Mouse (Mus musculus): ENCODE data around the gene Klf7. TPM values are rescaled to one million over a fixed set of nuclear protein-coding genes. Genes with fewer than 3 reads are reported as not detected.

Gene Klf7
- polyA plus RNA-seq, 1 experiment from 2014 or later = 25.6 TPM

- H3K27ac ChIP-seq (ENCODE audit: low read length) = no peak overlapping the region
- no peaks in the 10 kb centered on the region for H3K36me3 ChIP-seq (ENCODE audit: control insufficient read depth, insufficient read depth, low read length)
- H3K27me3 ChIP-seq (ENCODE audit: control insufficient read depth, insufficient read depth, low read depth, low read length) = no peaks in the 10 kb centered on the region
- no peak overlapping the region for H3K4me3 ChIP-seq (ENCODE audit: low read length)
- WGBS = 91% methylated on average over 9 of the region's 9 CpGs
- no peak overlapping the region for H3K4me2 ChIP-seq (ENCODE audit: low read depth, low read length)
- no peaks in the 10 kb centered on the region for H3K9me3 ChIP-seq (ENCODE audit: control insufficient read depth, low read length)
- ATAC-seq (ENCODE audit: low read depth) = no peak
- H3K9ac ChIP-seq (ENCODE audit: low read length) = no peak overlapping the region
- peaks cover 22% of the 10 kb centered on the region for H3K4me1 ChIP-seq (replicated peaks; ENCODE audit: control insufficient read depth, insufficient read depth, low read length)
Observed at GRCm38 (mm10) chr1:64091591-64091990, 30.5 kb downstream of the Klf7 start.

DNA sequence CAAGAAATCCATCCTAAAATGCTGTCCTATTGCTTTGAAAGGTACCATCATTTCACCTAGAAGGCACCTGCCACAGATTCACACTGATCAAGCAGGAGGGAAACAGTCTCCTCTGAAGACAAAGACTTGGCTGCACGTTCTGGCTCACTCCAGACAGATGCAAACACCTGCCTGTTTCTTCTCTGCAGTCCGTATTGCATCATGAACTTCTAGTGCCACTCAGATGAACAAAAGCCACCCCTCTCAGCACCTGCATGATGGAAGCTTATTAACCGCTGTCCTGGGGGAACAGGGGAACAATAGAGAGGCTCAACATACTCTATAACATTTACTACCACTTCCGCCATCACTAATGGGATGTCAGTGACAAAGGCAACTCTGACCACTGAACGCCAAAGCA, 31.5 kb downstream of the Klf7 start:
- WGBS = 77% methylated on average over 5 of the region's 5 CpGs
- Histone ChIP-seq H3K9ac (ENCODE audit: low read length) (no peak overlapping the region), H3K9me3 (ENCODE audit: control insufficient read depth, low read length) (no peaks in the 10 kb centered on the region), H3K27ac (ENCODE audit: low read length) (no peak overlapping the region), H3K36me3 (ENCODE audit: control insufficient read depth, insufficient read depth, low read length) (no peaks in the 10 kb centered on the region), H3K4me3 (ENCODE audit: low read length) (no peak overlapping the region), H3K27me3 (ENCODE audit: control insufficient read depth, insufficient read depth, low read depth, low read length) (no peaks in the 10 kb centered on the region), H3K4me1 (replicated peaks; ENCODE audit: control insufficient read depth, insufficient read depth, low read length) (peaks cover 22% of the 10 kb centered on the region), H3K4me2 (ENCODE audit: low read depth, low read length) (no peak overlapping the region)
- no peak for ATAC-seq (ENCODE audit: low read depth)

DNA sequence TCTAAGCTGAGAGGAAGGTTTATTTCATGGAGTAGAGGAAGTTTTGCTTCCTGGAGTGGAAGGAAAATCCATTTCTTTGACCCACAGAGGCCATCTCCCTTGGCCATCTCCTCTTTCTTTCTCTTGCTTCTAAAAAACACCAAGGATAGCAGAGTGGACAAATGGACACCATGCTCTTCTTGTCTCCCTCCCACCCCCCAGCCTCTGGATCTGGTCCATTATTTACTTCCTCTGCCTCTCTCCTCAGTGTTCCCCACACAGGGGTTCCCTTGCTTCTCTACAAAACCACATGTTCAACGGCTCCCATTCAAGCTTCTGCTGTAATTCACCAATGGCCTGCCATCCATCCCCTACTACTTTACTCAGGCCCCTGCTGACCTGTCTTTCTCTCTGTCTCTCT, 32.4 kb downstream of the Klf7 start:
- WGBS = 64% methylated on average over 1 of the region's 1 CpGs
- Histone ChIP-seq H3K27ac (ENCODE audit: low read length) (no peak overlapping the region), H3K4me1 (replicated peaks; ENCODE audit: control insufficient read depth, insufficient read depth, low read length) (peaks cover 24% of the 10 kb centered on the region)

DNA sequence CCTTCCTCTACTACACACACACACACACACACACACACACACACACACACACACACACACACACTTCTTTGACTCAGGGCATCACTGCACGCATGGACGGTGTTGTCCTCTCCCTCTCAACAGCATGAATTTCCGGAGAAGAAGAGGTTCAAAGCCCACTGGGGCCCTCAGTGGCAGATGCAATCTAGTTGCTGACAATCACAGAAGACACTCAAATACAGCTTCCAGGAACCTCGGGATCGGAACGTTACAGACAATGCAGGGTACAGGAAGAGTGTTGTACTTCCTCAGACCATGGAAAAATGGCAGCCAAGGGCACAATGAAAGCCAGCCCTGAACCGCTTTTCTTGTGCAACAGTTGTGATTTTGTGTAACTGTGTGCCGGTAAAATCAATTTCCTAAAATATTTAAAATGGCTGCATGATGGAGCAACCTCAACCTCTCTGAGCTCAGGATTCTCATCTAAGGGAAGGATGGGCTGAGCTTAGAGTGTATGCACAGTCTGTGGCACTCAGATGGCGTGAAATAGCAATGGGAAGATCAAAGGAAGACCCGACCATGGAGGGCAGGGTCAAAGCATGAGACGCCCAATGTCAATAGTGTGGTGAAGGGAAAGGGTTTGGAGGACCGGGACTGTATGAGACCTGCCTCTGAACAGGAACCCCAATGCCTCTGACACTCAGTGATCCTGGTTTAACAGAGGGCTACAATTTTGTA, 33.3 kb downstream of the Klf7 start:
- Histone ChIP-seq H3K36me3 (ENCODE audit: control insufficient read depth, insufficient read depth, low read length) (no peaks in the 10 kb centered on the region), H3K9me3 (ENCODE audit: control insufficient read depth, low read length) (no peaks in the 10 kb centered on the region), H3K4me2 (ENCODE audit: low read depth, low read length) (peak overlapping the region; percentile 44), H3K4me3 (ENCODE audit: low read length) (no peak overlapping the region; the same call in 1 of the 2 replicates), H3K4me1 (replicated peaks; ENCODE audit: control insufficient read depth, insufficient read depth, low read length) (peaks cover 24% of the 10 kb centered on the region), H3K9ac (ENCODE audit: low read length) (peak overlapping the region; percentile 1; the same call in 1 of the 2 replicates), H3K27me3 (ENCODE audit: control insufficient read depth, insufficient read depth, low read depth, low read length) (no peaks in the 10 kb centered on the region), H3K27ac (ENCODE audit: low read length) (peak overlapping the region; percentile 45)
- ATAC-seq (ENCODE audit: low read depth) = no peak; the same call in 1 of the 2 replicates
- 36% methylated on average over 12 of the region's 12 CpGs for WGBS

More for the DNA sequence above, 32.4 kb downstream of the Klf7 start:
- H3K9me3 ChIP-seq (ENCODE audit: control insufficient read depth, low read length) = no peaks in the 10 kb centered on the region
- H3K4me3 ChIP-seq (ENCODE audit: low read length) = no peak overlapping the region
- H3K36me3 ChIP-seq (ENCODE audit: control insufficient read depth, insufficient read depth, low read length) = no peaks in the 10 kb centered on the region
- H3K4me2 ChIP-seq (ENCODE audit: low read depth, low read length) = no peak overlapping the region
- H3K27me3 ChIP-seq (ENCODE audit: control insufficient read depth, insufficient read depth, low read depth, low read length) = no peaks in the 10 kb centered on the region
- no peak overlapping the region for H3K9ac ChIP-seq (ENCODE audit: low read length)
- ATAC-seq (ENCODE audit: low read depth) = no peak

GRCm38 (mm10) chr1:64087657-64088603, 34.2 kb downstream of the Klf7 start:
- peak overlapping the region; percentile 23 for H3K4me3 ChIP-seq (ENCODE audit: low read length)
- H3K27ac ChIP-seq (ENCODE audit: low read length) = peak overlapping the region; percentile 45
- peak overlapping the region; percentile 44 for H3K4me2 ChIP-seq (ENCODE audit: low read depth, low read length)
- no peaks in the 10 kb centered on the region for H3K36me3 ChIP-seq (ENCODE audit: control insufficient read depth, insufficient read depth, low read length)
- peaks cover 24% of the 10 kb centered on the region for H3K4me1 ChIP-seq (replicated peaks; ENCODE audit: control insufficient read depth, insufficient read depth, low read length)
- no peaks in the 10 kb centered on the region for H3K27me3 ChIP-seq (ENCODE audit: control insufficient read depth, insufficient read depth, low read depth, low read length)
- no peaks in the 10 kb centered on the region for H3K9me3 ChIP-seq (ENCODE audit: control insufficient read depth, low read length)
- 15% methylated on average over 17 of the region's 17 CpGs for WGBS
- peak; percentile 92 for ATAC-seq (ENCODE audit: low read depth)
- peak overlapping the region; percentile 18; the same call in 1 of the 2 replicates for H3K9ac ChIP-seq (ENCODE audit: low read length)

- H3K9me3 ChIP-seq (ENCODE audit: control insufficient read depth, low read length) = no peaks in the 10 kb centered on the region
- no peak overlapping the region for H3K9ac ChIP-seq (ENCODE audit: low read length)
- H3K27ac ChIP-seq (ENCODE audit: low read length) = no peak overlapping the region
- no peak for ATAC-seq (ENCODE audit: low read depth)
- no peak overlapping the region for H3K4me2 ChIP-seq (ENCODE audit: low read depth, low read length)
- H3K27me3 ChIP-seq (ENCODE audit: control insufficient read depth, insufficient read depth, low read depth, low read length) = no peaks in the 10 kb centered on the region
- no peak overlapping the region for H3K4me3 ChIP-seq (ENCODE audit: low read length)
- 90% methylated on average over 4 of the region's 4 CpGs for WGBS
- H3K36me3 ChIP-seq (ENCODE audit: control insufficient read depth, insufficient read depth, low read length) = no peaks in the 10 kb centered on the region
- H3K4me1 ChIP-seq (replicated peaks; ENCODE audit: control insufficient read depth, insufficient read depth, low read length) = peaks cover 24% of the 10 kb centered on the region
Observed at GRCm38 (mm10) chr1:64085875-64086274, 36.2 kb downstream of the Klf7 start.

- ATAC-seq (ENCODE audit: low read depth) = no peak
- no peaks in the 10 kb centered on the region for H3K27me3 ChIP-seq (ENCODE audit: control insufficient read depth, insufficient read depth, low read depth, low read length)
- no peak overlapping the region for H3K27ac ChIP-seq (ENCODE audit: low read length)
- H3K9me3 ChIP-seq (ENCODE audit: control insufficient read depth, low read length) = no peaks in the 10 kb centered on the region
- peaks cover 24% of the 10 kb centered on the region for H3K4me1 ChIP-seq (replicated peaks; ENCODE audit: control insufficient read depth, insufficient read depth, low read length)
- 83% methylated on average over 4 of the region's 4 CpGs for WGBS
- no peaks in the 10 kb centered on the region for H3K36me3 ChIP-seq (ENCODE audit: control insufficient read depth, insufficient read depth, low read length)
- H3K4me3 ChIP-seq (ENCODE audit: low read length) = no peak overlapping the region
- no peak overlapping the region for H3K4me2 ChIP-seq (ENCODE audit: low read depth, low read length)
- H3K9ac ChIP-seq (ENCODE audit: low read length) = no peak overlapping the region
Observed at GRCm38 (mm10) chr1:64085361-64085760, 36.7 kb downstream of the Klf7 start.

DNA sequence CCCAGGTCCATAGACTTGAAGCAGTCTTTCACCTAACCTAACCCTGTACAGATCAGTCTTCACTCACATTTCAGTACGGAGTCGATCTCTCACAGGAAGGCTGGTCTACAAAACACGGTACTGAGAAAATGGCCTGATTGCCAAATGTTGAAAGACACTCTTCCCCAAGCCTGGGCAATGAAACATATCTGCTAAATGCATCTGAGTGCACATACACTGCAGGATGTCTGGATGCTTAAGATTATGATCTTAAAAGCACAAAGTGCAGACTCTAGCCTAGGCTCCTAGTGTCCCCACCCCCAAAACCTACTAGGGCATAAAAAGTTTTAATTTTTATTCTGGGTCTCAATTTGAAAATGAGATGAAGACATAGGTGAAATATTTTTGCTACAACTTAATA, 37.4 kb downstream of the Klf7 start:
- Histone ChIP-seq H3K36me3 (ENCODE audit: control insufficient read depth, insufficient read depth, low read length) (no peaks in the 10 kb centered on the region), H3K4me3 (ENCODE audit: low read length) (no peak overlapping the region), H3K27me3 (ENCODE audit: control insufficient read depth, insufficient read depth, low read depth, low read length) (no peaks in the 10 kb centered on the region), H3K27ac (ENCODE audit: low read length) (no peak overlapping the region), H3K4me1 (replicated peaks; ENCODE audit: control insufficient read depth, insufficient read depth, low read length) (peaks cover 24% of the 10 kb centered on the region), H3K9ac (ENCODE audit: low read length) (no peak overlapping the region), H3K9me3 (ENCODE audit: control insufficient read depth, low read length) (no peaks in the 10 kb centered on the region), H3K4me2 (ENCODE audit: low read depth, low read length) (no peak overlapping the region)
- WGBS = 69% methylated on average over 3 of the region's 3 CpGs
- ATAC-seq (ENCODE audit: low read depth) = no peak

DNA sequence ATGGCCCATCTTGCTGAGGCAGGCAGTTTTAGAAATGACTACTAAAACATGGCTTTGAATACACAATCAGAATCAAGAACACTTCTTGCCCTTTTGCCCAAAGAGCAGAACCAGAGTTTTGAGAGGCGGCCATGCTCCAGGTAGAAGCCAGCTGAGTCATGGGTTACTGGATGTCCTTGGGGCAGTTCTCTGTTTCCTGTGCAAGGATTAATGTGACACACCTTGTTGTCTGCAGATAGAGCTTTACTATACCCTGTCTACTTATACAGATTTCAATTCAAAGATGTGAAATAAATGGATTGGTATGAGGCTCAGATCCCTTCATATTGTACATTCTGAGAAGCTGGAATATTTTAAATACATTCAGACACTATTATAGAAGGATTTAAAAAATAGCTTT, 40.3 kb downstream of the Klf7 start:
- Histone ChIP-seq H3K9ac (ENCODE audit: low read length) (no peak overlapping the region), H3K27me3 (ENCODE audit: control insufficient read depth, insufficient read depth, low read depth, low read length) (no peaks in the 10 kb centered on the region), H3K4me1 (replicated peaks; ENCODE audit: control insufficient read depth, insufficient read depth, low read length) (0 out of 2 replicates have a peak, but pooled peaks cover 2% of the 10 kb centered on the region), H3K9me3 (ENCODE audit: control insufficient read depth, low read length) (no peaks in the 10 kb centered on the region), H3K4me2 (ENCODE audit: low read depth, low read length) (no peak overlapping the region), H3K36me3 (ENCODE audit: control insufficient read depth, insufficient read depth, low read length) (peaks cover 7% of the 10 kb centered on the region), H3K4me3 (ENCODE audit: low read length) (no peak overlapping the region), H3K27ac (ENCODE audit: low read length) (no peak overlapping the region)
- 92% methylated on average over 1 of the region's 1 CpGs for WGBS
- no peak for ATAC-seq (ENCODE audit: low read depth)
